Mouse (Mus musculus): Measurements from ENCODE around the gene Platr17.
"Not testable (repeated sequence)": the region's sequence is repeated elsewhere in the genome, so short reads cannot be mapped to it uniquely, and the experiment has no call there.

Platr17 gene

DNA sequence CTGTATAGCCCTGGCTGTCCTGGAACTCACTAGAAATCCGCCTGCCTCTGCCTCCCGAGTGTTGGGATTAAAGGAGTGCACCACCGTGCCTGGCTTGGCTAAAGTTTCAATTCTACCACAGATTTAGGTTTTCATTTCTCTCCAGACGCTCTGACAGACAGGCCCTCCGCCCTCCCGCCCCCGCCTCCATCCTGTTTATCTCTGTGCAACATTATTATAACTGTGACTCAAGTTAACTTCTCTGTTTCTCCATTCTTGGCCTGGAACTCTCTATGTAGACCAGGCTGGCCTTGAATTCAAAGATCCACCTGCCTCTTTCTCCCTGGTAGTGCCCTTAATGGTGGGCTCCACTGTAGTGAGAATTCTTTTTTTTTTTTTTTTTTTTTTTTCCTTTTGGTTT is 2.4 kb upstream of the Platr17 start:
- DNase-seq (ENCODE audit: low read depth, low spot score): no peak

DNA sequence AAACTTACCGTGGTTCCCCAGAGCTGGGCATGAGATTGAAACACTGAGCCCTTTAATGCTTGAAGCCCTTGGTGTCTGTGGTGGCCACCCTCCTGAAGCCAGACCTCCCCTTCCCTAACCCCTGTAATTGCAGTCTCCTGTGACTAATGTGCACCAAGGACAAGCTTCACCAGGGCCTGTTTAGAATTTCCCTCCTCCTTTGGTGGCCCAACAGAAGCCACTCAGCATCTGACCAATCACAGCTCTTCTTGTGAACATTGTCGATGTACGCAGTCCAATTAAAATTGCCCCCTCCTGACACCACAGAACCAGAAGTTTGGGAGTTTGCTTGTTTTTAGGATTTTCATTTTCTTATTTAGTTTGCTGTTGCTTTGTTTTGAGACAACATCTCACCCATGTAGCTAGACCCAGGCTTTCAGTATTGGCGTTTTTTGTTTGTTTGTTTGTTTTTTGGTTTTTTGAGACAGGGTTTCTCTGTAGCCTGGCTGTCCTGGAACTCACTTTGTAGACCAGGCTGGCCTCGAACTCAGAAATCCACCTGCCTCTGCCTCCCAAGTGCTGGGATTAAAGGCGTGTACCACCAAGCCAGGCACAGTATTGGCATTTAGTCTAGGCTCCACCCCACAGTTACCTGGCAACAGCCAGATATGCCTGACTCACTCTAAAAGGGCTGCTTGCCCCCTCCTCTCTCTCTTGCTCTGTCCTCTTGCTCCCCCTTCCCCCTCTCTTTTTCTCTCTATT is 854 bp upstream of the Platr17 start:
- DNase-seq (ENCODE audit: low read depth, low spot score): not testable (repeated sequence)

DNA sequence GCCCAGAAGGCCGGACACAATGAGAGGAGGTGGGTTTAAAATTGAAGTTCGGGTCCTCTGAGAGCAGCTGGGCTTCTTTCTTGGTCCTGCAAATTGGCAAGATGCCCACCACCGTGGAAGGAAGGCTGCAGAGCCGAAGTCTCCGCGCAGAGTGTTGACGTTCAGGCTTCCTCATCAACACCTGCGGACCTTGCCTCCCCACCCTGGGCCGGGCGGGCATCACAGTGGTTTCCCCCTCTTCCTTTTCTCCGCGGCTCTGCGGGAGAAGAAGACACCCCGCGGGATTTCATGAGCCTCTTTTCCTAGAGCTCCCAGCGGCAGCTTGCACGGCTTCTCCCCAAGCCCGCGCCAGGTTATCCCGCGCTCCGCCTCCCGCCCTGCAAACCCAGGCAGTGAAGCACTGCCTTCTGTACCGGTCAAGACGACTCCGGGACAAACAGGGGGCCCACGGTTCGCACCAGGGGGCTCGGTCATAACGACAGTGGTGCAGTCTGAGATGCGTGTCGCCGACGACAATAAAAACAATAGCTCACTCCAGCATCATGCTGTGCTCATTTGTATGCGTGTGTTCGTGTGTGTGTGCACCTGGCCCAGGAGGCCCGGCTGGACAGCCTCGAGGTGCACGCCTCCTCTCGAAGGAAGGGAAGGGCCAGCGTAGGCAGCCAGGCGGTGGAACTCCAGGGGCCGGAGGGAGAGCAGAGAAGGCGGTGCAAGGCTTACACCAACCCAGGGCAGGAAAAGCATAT is 3.6 kb downstream of the Platr17 start:
- no peak for DNase-seq (ENCODE audit: low read depth, low spot score)

DNA sequence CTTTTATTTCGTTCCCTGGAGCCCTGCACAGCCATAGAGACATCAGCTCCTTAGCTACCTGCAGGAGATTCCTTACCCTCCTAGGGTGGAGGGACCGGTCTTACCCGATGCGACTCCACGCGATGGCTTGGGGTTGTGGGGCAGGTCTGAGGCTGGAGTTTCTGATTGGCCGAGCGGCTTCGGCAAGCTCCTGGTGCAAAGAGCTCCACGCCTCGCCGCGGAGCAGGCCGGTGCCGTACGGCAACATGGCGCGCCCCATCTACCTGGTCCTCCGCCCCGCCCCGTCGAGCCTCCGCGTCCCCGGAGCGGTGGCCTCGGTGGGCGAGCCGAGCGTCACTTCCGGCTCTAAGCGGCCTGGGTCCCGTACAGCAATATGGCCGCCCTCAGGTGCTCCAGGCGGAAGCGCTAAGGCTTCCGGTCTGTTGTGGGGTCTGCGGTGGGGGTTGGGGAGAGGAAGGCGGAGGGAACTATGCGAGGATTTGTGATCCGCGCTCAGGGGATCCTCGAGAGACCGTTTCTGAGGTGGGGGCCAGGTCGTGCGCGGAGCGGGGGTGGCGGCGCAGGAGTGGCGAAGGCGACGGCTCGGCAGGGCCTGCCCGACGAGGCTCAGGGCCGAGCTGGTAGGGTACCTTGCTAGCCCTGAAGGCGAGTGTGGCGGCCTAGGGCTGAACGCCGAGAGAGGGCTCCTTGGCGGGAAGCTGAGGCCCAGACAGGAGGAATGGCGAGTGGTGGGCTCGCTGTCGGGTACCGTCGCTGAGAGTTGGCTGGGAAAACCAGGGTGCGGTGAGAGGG is 4.3 kb downstream of the Platr17 start, which contains the start of gene Daxx:
Gene Daxx (plus strand): TSS at position 338 of the 792 bp plus-strand sequence.
- DNase-seq (ENCODE audit: low read depth, low spot score): peak; percentile 98

DNA sequence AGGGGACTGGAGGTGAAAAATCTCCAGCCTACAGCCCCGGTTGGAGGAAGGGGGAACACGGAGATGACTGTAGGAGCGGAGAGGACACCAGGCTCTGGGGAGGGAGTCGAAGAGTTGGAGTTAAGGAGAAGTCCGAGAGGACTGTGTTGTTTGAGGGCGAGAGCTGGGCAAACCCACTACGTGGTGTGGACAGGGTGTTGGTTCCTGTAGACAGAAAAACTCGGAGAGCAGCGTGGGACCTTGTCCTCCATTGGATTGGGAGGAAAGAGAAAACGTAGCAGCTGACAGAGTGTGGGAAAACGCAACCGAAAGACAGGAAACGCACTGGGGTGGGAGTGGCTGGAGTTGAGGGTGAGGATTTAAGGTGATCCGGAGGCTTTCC is 4.9 kb downstream of the Platr17 start:
- no peak for DNase-seq (ENCODE audit: low read depth, low spot score)

DNA sequence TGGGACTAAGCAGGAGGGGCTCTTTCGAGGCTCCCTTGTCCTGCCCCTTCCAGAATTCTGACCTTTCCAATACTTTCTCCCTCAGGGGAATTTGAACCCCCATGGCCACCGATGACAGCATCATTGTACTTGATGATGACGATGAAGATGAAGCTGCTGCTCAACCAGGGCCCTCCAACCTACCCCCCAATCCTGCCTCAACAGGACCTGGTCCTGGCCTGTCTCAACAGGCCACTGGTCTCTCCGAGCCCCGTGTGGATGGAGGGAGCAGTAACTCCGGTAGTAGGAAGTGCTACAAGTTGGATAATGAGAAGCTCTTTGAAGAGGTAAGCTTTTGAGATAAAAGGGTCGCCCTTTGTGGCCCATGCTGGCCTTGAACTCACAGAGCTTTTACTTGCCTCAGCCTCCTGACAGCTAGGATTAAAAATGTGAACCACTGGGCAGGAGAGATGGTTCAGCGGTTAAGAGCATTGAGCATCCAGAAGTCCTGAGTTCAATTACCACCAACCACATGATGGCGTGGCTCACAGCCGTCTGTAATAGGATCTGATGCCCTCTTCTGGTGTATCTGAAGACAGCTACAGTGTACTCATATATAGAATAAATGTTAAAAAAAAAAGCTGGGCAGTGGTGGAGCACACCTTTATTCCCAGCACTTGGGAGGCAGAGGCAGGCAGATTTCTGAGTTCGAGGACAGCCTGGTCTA is 5.6 kb downstream of the Platr17 start:
- DNase-seq (ENCODE audit: low read depth, low spot score): no peak

DNA sequence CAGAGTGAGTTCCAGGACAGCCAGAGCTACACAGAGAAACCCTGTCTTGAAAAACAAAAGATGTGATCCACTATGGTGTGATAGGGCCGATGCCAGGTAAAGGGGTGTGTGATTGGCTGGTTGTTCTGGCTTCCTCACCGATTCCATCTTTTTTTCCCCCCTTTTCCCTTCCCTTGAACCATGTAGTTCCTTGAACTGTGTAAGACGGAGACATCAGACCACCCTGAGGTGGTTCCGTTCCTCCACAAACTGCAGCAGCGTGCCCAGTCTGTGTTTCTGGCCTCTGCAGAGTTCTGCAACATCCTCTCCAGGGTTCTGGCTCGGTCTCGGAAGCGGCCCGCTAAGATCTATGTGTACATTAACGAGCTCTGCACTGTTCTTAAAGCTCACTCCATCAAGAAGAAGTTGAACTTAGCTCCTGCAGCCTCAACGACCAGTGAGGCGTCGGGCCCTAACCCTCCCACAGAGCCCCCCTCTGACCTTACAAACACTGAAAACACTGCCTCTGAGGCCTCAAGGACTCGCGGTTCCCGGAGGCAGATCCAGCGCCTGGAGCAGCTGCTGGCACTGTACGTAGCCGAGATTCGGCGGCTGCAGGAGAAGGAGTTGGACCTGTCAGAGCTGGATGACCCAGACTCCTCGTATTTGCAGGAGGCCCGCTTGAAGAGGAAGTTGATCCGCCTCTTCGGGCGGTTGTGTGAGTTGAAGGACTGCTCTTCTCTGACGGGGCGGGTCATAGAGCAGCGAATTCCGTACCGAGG is 6.3 kb downstream of the Platr17 start:
- DNase-seq (ENCODE audit: low read depth, low spot score): no peak

DNA sequence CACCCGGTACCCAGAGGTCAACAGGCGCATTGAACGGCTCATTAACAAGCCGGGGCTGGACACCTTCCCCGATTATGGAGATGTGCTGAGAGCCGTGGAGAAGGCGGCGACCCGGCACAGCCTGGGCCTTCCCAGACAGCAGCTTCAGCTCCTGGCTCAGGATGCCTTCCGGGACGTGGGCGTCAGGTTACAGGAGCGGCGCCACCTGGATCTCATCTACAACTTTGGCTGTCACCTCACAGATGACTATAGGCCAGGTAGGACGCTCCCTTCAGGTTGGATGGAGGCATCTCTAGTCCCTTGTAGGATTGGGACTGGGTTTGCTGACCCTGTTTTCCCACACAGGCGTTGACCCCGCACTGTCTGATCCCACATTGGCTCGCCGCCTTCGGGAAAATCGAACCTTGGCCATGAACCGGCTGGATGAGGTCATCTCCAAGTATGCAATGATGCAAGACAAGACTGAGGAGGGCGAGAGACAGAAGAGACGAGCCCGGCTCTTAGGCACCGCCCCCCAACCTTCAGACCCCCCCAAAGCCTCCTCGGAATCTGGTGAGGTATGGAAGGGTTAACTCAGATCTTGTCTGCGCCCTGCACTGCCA is 7.0 kb downstream of the Platr17 start:
- DNase-seq (ENCODE audit: low read depth, low spot score): no peak

DNA sequence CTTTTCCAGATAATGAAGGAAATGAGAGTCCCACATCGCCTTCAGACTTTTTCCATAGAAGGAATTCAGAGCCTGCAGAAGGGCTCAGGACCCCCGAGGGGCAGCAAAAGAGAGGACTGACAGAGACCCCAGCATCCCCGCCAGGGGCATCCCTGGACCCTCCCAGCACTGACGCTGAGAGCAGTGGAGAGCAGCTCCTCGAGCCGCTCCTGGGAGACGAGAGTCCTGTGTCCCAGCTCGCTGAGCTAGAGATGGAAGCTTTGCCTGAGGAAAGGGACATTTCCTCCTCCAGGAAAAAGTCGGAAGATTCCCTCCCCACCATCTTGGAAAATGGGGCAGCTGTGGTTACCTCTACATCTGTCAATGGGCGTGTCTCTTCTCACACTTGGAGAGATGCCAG is 8.3 kb downstream of the Platr17 start:
- no peak for DNase-seq (ENCODE audit: low read depth, low spot score)

DNA sequence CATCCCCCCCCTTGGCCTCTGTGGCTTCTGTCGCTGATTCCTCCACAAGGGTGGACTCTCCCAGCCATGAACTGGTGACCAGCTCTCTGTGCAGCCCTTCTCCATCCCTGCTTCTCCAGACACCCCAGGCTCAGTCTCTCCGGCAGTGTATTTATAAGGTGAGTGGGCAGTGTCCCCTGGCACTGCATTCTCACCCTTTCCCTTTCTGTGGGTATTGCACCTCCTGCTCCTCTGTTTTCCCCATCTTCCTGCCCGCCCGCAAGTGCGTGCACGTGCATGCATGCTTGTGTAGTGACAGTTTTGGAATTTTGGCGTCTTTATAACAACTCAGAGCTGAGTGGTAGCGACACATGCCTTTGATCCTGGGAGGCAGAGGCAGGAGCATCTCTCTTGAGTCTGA is 9.0 kb downstream of the Platr17 start:
- no peak for DNase-seq (ENCODE audit: low read depth, low spot score)

DNA sequence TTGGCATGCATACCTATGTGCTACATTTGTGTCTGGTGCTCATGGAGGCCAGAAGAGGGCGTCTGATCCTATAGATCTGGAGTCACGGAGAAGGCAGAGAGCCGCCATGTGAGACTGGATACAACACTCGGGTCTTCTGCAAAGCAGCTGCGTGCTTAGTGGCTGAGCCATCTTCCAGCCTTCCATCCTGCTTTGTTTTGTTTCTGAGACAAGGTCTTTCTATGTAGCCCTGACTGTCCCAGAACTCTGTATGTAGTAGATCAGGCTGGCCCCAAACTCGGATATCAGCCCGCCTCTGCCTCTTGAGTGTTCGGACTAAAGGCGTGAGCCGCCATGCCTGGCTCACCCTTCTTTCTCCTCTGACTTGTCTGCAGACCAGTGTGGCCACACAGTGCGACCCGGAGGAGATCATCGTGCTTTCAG is 10.0 kb downstream of the Platr17 start:
- no peak for DNase-seq (ENCODE audit: low read depth, low spot score)

DNA sequence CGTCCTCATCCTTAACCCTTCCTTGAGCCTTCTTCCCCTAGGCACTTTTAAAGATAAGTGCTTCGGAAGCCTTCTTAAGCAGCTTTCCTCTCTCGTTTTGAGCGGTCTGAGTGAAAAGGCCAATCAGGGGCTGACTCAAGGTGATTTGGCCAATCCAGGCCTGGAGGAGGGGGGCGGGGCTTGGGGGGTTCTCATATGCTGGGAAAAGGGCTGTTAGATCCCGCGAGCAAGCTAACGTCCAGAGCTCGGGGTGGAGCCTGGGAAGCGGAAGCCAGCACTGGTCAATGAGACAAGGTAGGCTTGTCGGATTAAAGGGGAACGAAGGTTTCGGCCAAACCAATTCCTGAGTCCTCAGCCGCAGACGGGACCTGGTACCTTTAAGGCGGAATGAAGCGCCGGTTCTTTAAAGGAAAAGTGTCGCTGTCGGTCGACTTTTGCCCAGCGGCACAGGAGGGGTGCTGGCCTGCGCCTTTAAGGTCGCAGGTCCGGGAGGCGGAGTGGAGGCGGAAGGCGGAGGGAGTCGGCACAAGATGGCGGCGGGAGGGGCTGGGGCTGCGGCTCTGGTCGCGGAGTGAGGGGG is 10.8 kb downstream of the Platr17 start, which contains the start of the genes Tapbp and Zbtb22:
Gene Tapbp (plus strand): TSS at position 229 of the 580 bp plus-strand sequence.
Gene Zbtb22 (plus strand): TSS at position 234 of the 580 bp plus-strand sequence.
- DNase-seq (ENCODE audit: low read depth, low spot score): peak; percentile 98

DNA sequence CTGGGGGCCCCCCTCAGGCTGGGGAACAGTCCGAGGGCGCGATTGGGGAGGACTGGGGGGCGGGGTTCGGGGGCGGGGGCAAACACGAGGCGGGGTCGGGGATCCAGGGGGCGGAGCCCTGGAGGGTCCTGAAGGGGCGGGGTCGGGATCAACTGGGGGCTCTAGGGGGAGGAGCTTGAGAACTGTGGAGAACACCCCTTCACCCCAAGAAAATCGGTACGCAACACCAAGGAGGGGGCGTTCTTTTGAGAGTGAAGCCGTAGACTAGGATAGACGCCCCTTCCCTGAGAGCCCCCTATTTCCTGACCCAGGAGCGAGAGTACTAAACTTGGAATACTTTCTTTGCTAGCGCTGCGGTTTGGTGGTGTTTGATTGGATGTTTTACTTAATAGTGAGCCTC is 11.4 kb downstream of the Platr17 start:
- DNase-seq (ENCODE audit: low read depth, low spot score): peak; percentile 80

DNA sequence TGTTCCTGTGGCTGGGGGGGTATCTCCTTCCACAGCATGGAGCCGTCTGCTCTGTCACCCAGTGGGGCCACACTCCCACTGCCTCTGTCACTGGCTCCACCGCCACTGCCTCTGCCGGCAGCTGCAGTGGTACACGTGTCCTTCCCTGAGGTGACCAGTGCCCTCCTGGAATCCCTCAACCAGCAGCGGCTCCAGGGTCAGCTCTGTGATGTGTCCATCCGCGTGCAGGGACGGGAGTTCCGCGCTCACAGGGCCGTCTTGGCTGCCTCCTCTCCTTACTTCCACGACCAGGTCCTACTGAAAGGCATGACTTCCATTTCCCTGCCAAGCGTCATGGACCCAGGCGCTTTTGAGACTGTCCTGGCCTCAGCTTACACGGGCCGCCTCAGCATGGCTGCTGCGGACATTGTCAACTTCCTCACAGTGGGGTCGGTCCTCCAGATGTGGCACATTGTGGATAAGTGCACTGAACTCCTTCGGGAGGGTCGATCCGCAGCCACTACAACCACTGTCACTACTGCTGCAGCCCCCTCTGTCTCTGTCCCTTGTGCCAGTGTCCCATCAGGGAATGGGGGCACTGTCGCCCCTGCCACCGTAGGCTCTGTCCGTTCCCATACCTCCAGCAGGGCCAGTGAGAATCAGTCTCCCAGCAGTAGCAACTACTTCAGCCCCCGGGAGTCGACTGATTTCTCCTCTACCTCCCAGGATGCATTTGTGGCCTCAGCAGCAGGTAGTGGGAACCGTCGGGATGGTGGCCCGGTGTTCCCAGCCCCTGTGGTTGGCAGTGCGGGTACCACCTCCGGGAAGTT is 12.1 kb downstream of the Platr17 start:
- DNase-seq (ENCODE audit: low read depth, low spot score): no peak

DNA sequence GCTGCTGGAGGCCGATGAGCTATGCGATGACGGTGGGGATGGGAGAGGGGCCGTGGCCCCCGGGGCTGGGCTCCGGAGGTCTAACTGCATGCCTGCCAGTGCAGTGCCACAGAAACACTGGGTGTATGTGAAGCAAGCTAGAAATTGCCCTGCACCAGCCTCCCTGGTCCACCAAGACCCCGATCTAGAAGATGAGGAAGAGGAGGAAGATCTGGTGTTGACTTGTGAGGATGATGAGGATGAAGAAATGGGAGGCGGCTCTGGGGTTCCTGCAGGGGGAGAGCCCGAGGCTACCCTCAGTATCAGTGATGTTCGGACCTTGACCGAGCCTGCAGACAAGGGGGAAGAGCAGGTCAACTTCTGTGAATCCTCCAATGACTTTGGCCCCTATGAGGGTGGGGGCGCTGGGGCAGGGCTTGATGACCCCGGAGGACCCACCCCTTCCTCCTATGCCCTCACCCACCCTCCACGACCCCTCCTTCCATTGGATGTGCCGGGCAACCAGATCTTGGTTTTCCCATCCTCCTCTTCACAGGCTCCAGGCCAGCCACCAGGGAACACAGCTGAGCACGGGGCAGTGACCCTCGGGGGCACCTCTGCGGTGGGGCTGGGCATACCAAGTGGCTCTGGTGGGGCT is 12.8 kb downstream of the Platr17 start:
- DNase-seq (ENCODE audit: low read depth, low spot score): no peak

DNA sequence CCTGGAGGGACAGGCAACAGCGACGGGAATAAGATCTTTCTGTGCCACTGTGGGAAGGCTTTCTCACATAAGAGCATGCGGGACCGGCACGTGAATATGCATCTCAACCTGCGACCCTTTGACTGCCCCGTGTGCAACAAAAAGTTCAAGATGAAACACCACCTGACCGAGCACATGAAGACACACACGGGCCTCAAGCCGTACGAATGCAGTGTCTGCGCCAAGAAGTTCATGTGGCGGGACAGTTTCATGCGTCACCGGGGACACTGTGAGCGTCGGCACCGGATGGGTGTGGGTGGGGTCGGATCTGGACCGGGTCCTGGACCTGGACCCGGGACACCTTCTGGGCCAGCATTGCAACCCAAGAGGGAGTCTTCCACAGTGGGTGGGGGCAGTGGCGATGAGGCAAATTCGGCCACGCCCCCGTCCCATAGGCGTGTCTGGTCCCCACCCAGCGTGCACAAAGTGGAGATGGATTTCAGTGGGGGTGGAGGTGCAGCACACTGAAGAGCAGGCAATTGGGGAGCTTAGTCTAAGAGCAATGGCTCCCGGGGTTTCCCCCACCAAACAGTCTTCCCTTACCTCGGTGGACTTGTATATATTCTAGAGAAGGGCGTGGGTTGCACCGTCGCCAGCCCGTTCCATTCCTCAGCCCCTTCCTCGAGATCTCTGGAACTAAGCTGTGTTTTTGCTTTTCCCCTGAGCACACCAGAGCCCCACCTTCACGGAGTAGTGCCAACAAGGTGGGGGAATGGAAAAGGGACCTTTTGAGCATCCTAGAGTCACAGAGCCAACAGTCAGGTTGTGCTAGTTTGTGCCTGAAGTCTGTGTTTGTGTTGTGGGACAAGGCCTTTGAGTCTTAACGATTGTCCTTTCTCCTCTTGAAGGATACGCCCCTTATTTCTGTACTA is 13.6 kb downstream of the Platr17 start:
- no peak for DNase-seq (ENCODE audit: low read depth, low spot score)
